Mouse (Mus musculus): Measurements from ENCODE around the gene Thpo. TPM values are rescaled to one million over a fixed set of nuclear protein-coding genes. Genes with fewer than 3 reads are reported as not detected.

Thpo gene
- polyA plus RNA-seq, 1 experiment from 2014 or later = 0.18 TPM

- H3K27me3 ChIP-seq = no peaks in the 10 kb centered on the region
- in situ Hi-C loops (cut with MboI; ENCODE audit: low pct_unique_long_range_greater_than_20kb) = no loop called here
- ATAC-seq (no peak), DNase-seq (ENCODE audit: low read depth, low spot score) (no peak)
- ChIA-PET POLR2A (no interaction called here), CTCF (interaction anchor here (1.2 to 4.9 kb wide), 2 partner anchors 14 to 38 kb away, joined by 3 to 57 read pairs; no protein-coding TSS in a partner anchor)
- no peak for TF ChIP-seq CTCF (IDR thresholded peaks at IDR 0.05)
Measured at GRCm38 (mm10) chr16:20725321-20725720, 9.0 kb downstream of the Thpo start.

GRCm38 (mm10) chr16:20724338-20724748, 10.0 kb downstream of the Thpo start:
- TF ChIP-seq CTCF (IDR thresholded peaks at IDR 0.05) = no peak
- ATAC-seq (peak; percentile 85), DNase-seq (ENCODE audit: low read depth, low spot score) (no peak)
- POLR2A ChIA-PET = no interaction called here
- CTCF ChIA-PET = interaction anchor here (1.2 to 4.9 kb wide), 4 partner anchors 15 to 39 kb away, joined by 3 to 57 read pairs (median 4); no protein-coding TSS in a partner anchor
- no peaks in the 10 kb centered on the region for H3K27me3 ChIP-seq
- in situ Hi-C loops (cut with MboI; ENCODE audit: low pct_unique_long_range_greater_than_20kb) = loop anchor here (5.0 to 25.0 kb wide), 2 partner anchors 38 to 1538 kb away; partner anchors contain the start of gene Tra2b

- no peak for TF ChIP-seq CTCF (IDR thresholded peaks at IDR 0.05)
- DNase-seq (ENCODE audit: low read depth, low spot score) = no peak
- no peaks in the 10 kb centered on the region for H3K27me3 ChIP-seq
- POLR2A ChIA-PET = no interaction called here
- CTCF ChIA-PET = interaction anchor here (4.9 kb wide), 1 partner anchor 40 kb away, joined by 57 read pairs; no protein-coding TSS in a partner anchor
- in situ Hi-C loops (cut with MboI; ENCODE audit: low pct_unique_long_range_greater_than_20kb) = loop anchor here (5.0 to 25.0 kb wide), 2 partner anchors 39 to 1539 kb away; partner anchors contain the start of gene Tra2b
- ATAC-seq = no peak
Measured at GRCm38 (mm10) chr16:20723247-20723646, 11.1 kb downstream of the Thpo start.

- POLR2A ChIA-PET = interaction anchor here (0.6 kb wide), 1 partner anchor 358 kb away, joined by 3 read pairs; no protein-coding TSS in a partner anchor
- CTCF ChIA-PET = interaction anchor here (4.9 kb wide), 1 partner anchor 41 kb away, joined by 57 read pairs; no protein-coding TSS in a partner anchor
- DNase-seq (ENCODE audit: low read depth, low spot score) (no peak), ATAC-seq (no peak)
- TF ChIP-seq CTCF (IDR thresholded peaks at IDR 0.05) = no peak
- no peaks in the 10 kb centered on the region for H3K27me3 ChIP-seq
- in situ Hi-C loops (cut with MboI; ENCODE audit: low pct_unique_long_range_greater_than_20kb) = loop anchor here (5.0 to 25.0 kb wide), 2 partner anchors 40 to 1540 kb away; partner anchors contain the start of gene Tra2b
Measured at GRCm38 (mm10) chr16:20722736-20723135, 11.6 kb downstream of the Thpo start.

- CTCF ChIA-PET = interaction anchor here (1.2 to 2.8 kb wide), 2 partner anchors 28 to 40 kb away, joined by 3 to 12 read pairs; no protein-coding TSS in a partner anchor
- DNase-seq (ENCODE audit: low read depth, low spot score) = no peak
Measured at GRCm38 (mm10) chr16:20721808-20722207, 12.5 kb downstream of the Thpo start.

GRCm38 (mm10) chr16:20717978-20718670, 16.2 kb downstream of the Thpo start:
- ChIA-PET CTCF (interaction anchor here (0.9 to 3.2 kb wide), 7 partner anchors 9 to 48 kb away, joined by 3 to 16 read pairs (median 3); no protein-coding TSS in a partner anchor), POLR2A (interaction anchor here (1.3 to 1.4 kb wide), 3 partner anchors 9 to 46 kb away, joined by 3 to 4 read pairs (median 3); no protein-coding TSS in a partner anchor)
- TF ChIP-seq CTCF (IDR thresholded peaks at IDR 0.05) = no peak
- in situ Hi-C loops (cut with MboI; ENCODE audit: low pct_unique_long_range_greater_than_20kb) = loop anchor here (25.0 kb wide), 1 partner anchor 1544 kb away; the partner anchor contains the start of gene Tra2b
- peak; percentile 7 for ATAC-seq
- H3K27me3 ChIP-seq = no peaks in the 10 kb centered on the region
- DNase-seq (ENCODE audit: low read depth, low spot score) = no peak

More at GRCm38 (mm10) chr16:20721808-20722207, 12.5 kb downstream of the Thpo start:
- H3K27me3 ChIP-seq = no peaks in the 10 kb centered on the region
- POLR2A ChIA-PET = interaction anchor here (0.6 kb wide), 1 partner anchor 27 kb away, joined by 6 read pairs; no protein-coding TSS in a partner anchor
- no peak for TF ChIP-seq CTCF (IDR thresholded peaks at IDR 0.05)
- in situ Hi-C loops (cut with MboI; ENCODE audit: low pct_unique_long_range_greater_than_20kb) = loop anchor here (5.0 to 25.0 kb wide), 2 partner anchors 40 to 1540 kb away; partner anchors contain the start of gene Tra2b
- no peak for ATAC-seq

- ATAC-seq (peak; percentile 84), DNase-seq (ENCODE audit: low read depth, low spot score) (peak; percentile 87)
- POLR2A ChIA-PET = interaction anchor here (0.8 to 1.4 kb wide), 7 partner anchors 9 to 169 kb away, joined by 3 to 4 read pairs (median 3); partner anchors contain the start of gene Abcf3
- in situ Hi-C loops (cut with MboI; ENCODE audit: low pct_unique_long_range_greater_than_20kb) = loop anchor here (25.0 kb wide), 1 partner anchor 1545 kb away; the partner anchor contains the start of gene Tra2b
- no peak for TF ChIP-seq CTCF (IDR thresholded peaks at IDR 0.05)
- no peaks in the 10 kb centered on the region for H3K27me3 ChIP-seq
- CTCF ChIA-PET = interaction anchor here (0.9 to 3.2 kb wide), 5 partner anchors 10 to 47 kb away, joined by 3 to 16 read pairs (median 3); no protein-coding TSS in a partner anchor
Measured at GRCm38 (mm10) chr16:20717181-20717977, 16.9 kb downstream of the Thpo start, which contains the start of the genes Polr2h and Clcn2. TSS of gene Polr2h (plus strand) at chr16:20717665. TSS of gene Clcn2 (minus strand) at chr16:20717746.

GRCm38 (mm10) chr16:20716841-20717180, 17.5 kb downstream of the Thpo start:
- in situ Hi-C loops (cut with MboI; ENCODE audit: low pct_unique_long_range_greater_than_20kb) = loop anchor here (25.0 kb wide), 1 partner anchor 1545 kb away; the partner anchor contains the start of gene Tra2b
- ATAC-seq = no peak
- no peaks in the 10 kb centered on the region for H3K27me3 ChIP-seq
- ChIA-PET POLR2A (interaction anchor here (0.8 to 1.3 kb wide), 6 partner anchors 27 to 169 kb away, joined by 3 to 4 read pairs (median 3); partner anchors contain the start of gene Abcf3), CTCF (interaction anchor here (0.9 to 3.2 kb wide), 4 partner anchors 12 to 48 kb away, joined by 3 to 16 read pairs (median 4); no protein-coding TSS in a partner anchor)
- no peak for TF ChIP-seq CTCF (IDR thresholded peaks at IDR 0.05)
- DNase-seq (ENCODE audit: low read depth, low spot score) = no peak
